In genomic region chr11:69409378-69410044, GRCm38 (mm10) we compare ENCODE assay signal across 7 mouse cellular contexts. TPM values are rescaled to one million over a fixed set of nuclear protein-coding genes. Genes with fewer than 3 reads are reported as not detected.
DNase-seq lines count a peak whose midpoint lies in the region; ATAC-seq lines count a peak whose summit lies in the region.

No protein-coding gene starts in this region.

- no peaks in the 10 kb centered on the region for H3K9me3 ChIP-seq in intestine, embryonic 16.5 days (ENCODE audit: control insufficient read depth, low read length)
- H3K9me3 ChIP-seq in limb, embryonic 13.5 days, result no peaks in the 10 kb centered on the region
- no peaks in the 10 kb centered on the region for H3K9me3 ChIP-seq in midbrain, embryonic 13.5 days

- H3K4me1 ChIP-seq in intestine, embryonic 16.5 days (ENCODE audit: control insufficient read depth, insufficient read depth, low read length), result peaks cover 42% of the 10 kb centered on the region
- peaks cover 50% of the 10 kb centered on the region for H3K4me1 ChIP-seq in limb, embryonic 13.5 days
- peaks cover 59% of the 10 kb centered on the region for H3K4me1 ChIP-seq in midbrain, embryonic 13.5 days (replicated peaks)

- no peaks in the 10 kb centered on the region for H3K27me3 ChIP-seq in intestine, embryonic 16.5 days (replicated peaks; ENCODE audit: control insufficient read depth, insufficient read depth, low read length)
- no peaks in the 10 kb centered on the region for H3K27me3 ChIP-seq in limb, embryonic 13.5 days
- H3K27me3 ChIP-seq in midbrain, embryonic 13.5 days, result no peaks in the 10 kb centered on the region

- peaks cover 25% of the 10 kb centered on the region for H3K36me3 ChIP-seq in intestine, embryonic 16.5 days (ENCODE audit: control insufficient read depth, insufficient read depth, low read length)
- H3K36me3 ChIP-seq in limb, embryonic 13.5 days, result peaks cover 60% of the 10 kb centered on the region
- peaks cover 52% of the 10 kb centered on the region for H3K36me3 ChIP-seq in midbrain, embryonic 13.5 days

- WGBS in intestine, embryonic 16.5 days, result under 1% methylated on average over 45 of the region's 46 CpGs
- under 1% methylated on average over 44 of the region's 46 CpGs for WGBS in limb, embryonic 13.5 days
- under 1% methylated on average over 39 of the region's 46 CpGs for WGBS in midbrain, embryonic 13.5 days

- H3K4me2 ChIP-seq in intestine, embryonic 16.5 days (ENCODE audit: low read depth, low read length), result peak overlapping the region; percentile 87
- H3K4me2 ChIP-seq in limb, embryonic 13.5 days (replicated peaks), result peak overlapping the region; percentile 98
- H3K4me2 ChIP-seq in midbrain, embryonic 13.5 days (replicated peaks), result peak overlapping the region; percentile 96

- peak overlapping the region; percentile 99 for H3K27ac ChIP-seq in intestine, embryonic 16.5 days (ENCODE audit: low read length)
- peak overlapping the region; percentile 96 for H3K27ac ChIP-seq in limb, embryonic 13.5 days
- peak overlapping the region; percentile 100 for H3K27ac ChIP-seq in midbrain, embryonic 13.5 days

- peak overlapping the region; percentile 89 for H3K9ac ChIP-seq in intestine, embryonic 16.5 days (ENCODE audit: low read depth, low read length)
- peak overlapping the region; percentile 94 for H3K9ac ChIP-seq in limb, embryonic 13.5 days
- peak overlapping the region; percentile 99 for H3K9ac ChIP-seq in midbrain, embryonic 13.5 days (replicated peaks)

- ATAC-seq in granulocyte monocyte progenitor cell, adult 5-6 weeks (replicated peaks; ENCODE audit: poor library complexity, severe bottlenecking), result peak; percentile 34
- peak; percentile 61 for ATAC-seq in intestine, embryonic 16.5 days
- ATAC-seq in limb, embryonic 13.5 days (ENCODE audit: low FRiP score, low read depth), result peak; percentile 38; the same call in 1 of the 2 replicates
- ATAC-seq in midbrain, embryonic 13.5 days, result peak; percentile 21

- peak; percentile 85 for DNase-seq in adipocyte (ENCODE audit: low spot score)
- DNase-seq in embryo, embryonic 10 days (ENCODE audit: low spot score), result peak; percentile 85
- DNase-seq in spleen, adult 18-20 months, result peak; percentile 81 to 89

- peak overlapping the region; percentile 81 for H3K4me3 ChIP-seq in intestine, embryonic 16.5 days (ENCODE audit: low read length)
- H3K4me3 ChIP-seq in limb, embryonic 13.5 days, result peak overlapping the region; percentile 82
- peak overlapping the region; percentile 83 for H3K4me3 ChIP-seq in midbrain, embryonic 13.5 days (replicated peaks)

RNA-seq across cellular contexts. Expression of gene Kdm6b, which starts 4.0 kb away (rescaled TPM):
- total RNA-seq in granulocyte monocyte progenitor cell, adult 5-6 weeks (2014; fragmentation: Nextera tagmentation), result 12.1 and 14.4 TPM in 2 replicates
- total RNA-seq in granulocyte monocyte progenitor cell, adult 5-6 weeks (2017), result 0.99 and 2.8 TPM in 2 replicates
- 17.6 and 18.8 TPM in 2 replicates for polyA plus RNA-seq in intestine, embryonic 16.5 days (2015; fragmentation: Nextera tagmentation; extraction: Ambion mirVana)
- 47.3 and 49.3 TPM in 2 replicates for polyA plus RNA-seq in limb, embryonic 13.5 days (2015; fragmentation: Nextera tagmentation; extraction: Ambion mirVana)
- polyA plus RNA-seq in midbrain, embryonic 13.5 days (2015; fragmentation: Nextera tagmentation; extraction: Ambion mirVana), result 54.9 and 59.2 TPM in 2 replicates

RNA-seq across cellular contexts. Expression of gene Tmem88, which starts 11.5 kb away (rescaled TPM):
- not detected in 2 replicates for total RNA-seq in granulocyte monocyte progenitor cell, adult 5-6 weeks (2014; fragmentation: Nextera tagmentation)
- 0.56 TPM in 1 of 2 replicates, not detected in the other for total RNA-seq in granulocyte monocyte progenitor cell, adult 5-6 weeks (2017)
- polyA plus RNA-seq in intestine, embryonic 16.5 days (2015; fragmentation: Nextera tagmentation; extraction: Ambion mirVana), result 30.8 and 31.0 TPM in 2 replicates
- polyA plus RNA-seq in limb, embryonic 13.5 days (2015; fragmentation: Nextera tagmentation; extraction: Ambion mirVana), result 24.0 and 25.6 TPM in 2 replicates
- polyA plus RNA-seq in midbrain, embryonic 13.5 days (2015; fragmentation: Nextera tagmentation; extraction: Ambion mirVana), result 4.9 and 7.0 TPM in 2 replicates

RNA-seq across cellular contexts. Expression of gene Cyb5d1, which starts 14.1 kb away (rescaled TPM):
- total RNA-seq in granulocyte monocyte progenitor cell, adult 5-6 weeks (2014; fragmentation: Nextera tagmentation), result 22.8 and 25.2 TPM in 2 replicates
- total RNA-seq in granulocyte monocyte progenitor cell, adult 5-6 weeks (2017), result 32.7 and 38.2 TPM in 2 replicates
- polyA plus RNA-seq in intestine, embryonic 16.5 days (2015; fragmentation: Nextera tagmentation; extraction: Ambion mirVana), result 22.6 and 24.0 TPM in 2 replicates
- polyA plus RNA-seq in limb, embryonic 13.5 days (2015; fragmentation: Nextera tagmentation; extraction: Ambion mirVana), result 35.6 and 38.1 TPM in 2 replicates
- polyA plus RNA-seq in midbrain, embryonic 13.5 days (2015; fragmentation: Nextera tagmentation; extraction: Ambion mirVana), result 41.8 and 47.7 TPM in 2 replicates

RNA-seq across cellular contexts. Expression of gene Naa38, which starts 14.2 kb away (rescaled TPM):
- total RNA-seq in granulocyte monocyte progenitor cell, adult 5-6 weeks (2014; fragmentation: Nextera tagmentation), result 164 and 170 TPM in 2 replicates
- total RNA-seq in granulocyte monocyte progenitor cell, adult 5-6 weeks (2017), result 112 and 181 TPM in 2 replicates
- 168 and 170 TPM in 2 replicates for polyA plus RNA-seq in intestine, embryonic 16.5 days (2015; fragmentation: Nextera tagmentation; extraction: Ambion mirVana)
- 127 and 137 TPM in 2 replicates for polyA plus RNA-seq in limb, embryonic 13.5 days (2015; fragmentation: Nextera tagmentation; extraction: Ambion mirVana)
- polyA plus RNA-seq in midbrain, embryonic 13.5 days (2015; fragmentation: Nextera tagmentation; extraction: Ambion mirVana), result 92.2 and 105 TPM in 2 replicates

RNA-seq across cellular contexts. Expression of gene Chd3, which starts 40.3 kb away (rescaled TPM):
- total RNA-seq in granulocyte monocyte progenitor cell, adult 5-6 weeks (2014; fragmentation: Nextera tagmentation), result 37.0 and 59.8 TPM in 2 replicates
- total RNA-seq in granulocyte monocyte progenitor cell, adult 5-6 weeks (2017), result 26.9 and 37.7 TPM in 2 replicates
- polyA plus RNA-seq in intestine, embryonic 16.5 days (2015; fragmentation: Nextera tagmentation; extraction: Ambion mirVana), result 33.4 and 35.5 TPM in 2 replicates
- 117 and 119 TPM in 2 replicates for polyA plus RNA-seq in limb, embryonic 13.5 days (2015; fragmentation: Nextera tagmentation; extraction: Ambion mirVana)
- 83.5 and 91.9 TPM in 2 replicates for polyA plus RNA-seq in midbrain, embryonic 13.5 days (2015; fragmentation: Nextera tagmentation; extraction: Ambion mirVana)

Comparison
In these comparisons a context has a peak if more than half of its experiments do, and no peak if none do; other contexts are left out.
1. Peak in every context shown above with its lines: DNase-seq, ATAC-seq, H3K4me3 ChIP-seq and H3K27ac ChIP-seq.